Mouse (Mus musculus): Measurements from ENCODE around the gene Mrps2. TPM values are rescaled to one million over a fixed set of nuclear protein-coding genes. Genes with fewer than 3 reads are reported as not detected.

The Mrps2 gene
- 41.6 TPM for polyA plus RNA-seq (2014; fragmentation: Illumina TruSeq; extraction: RNeasy Lipid Tissue Mini Kit (QIAGEN cat#74804); ENCODE audit: low read depth, low replicate concordance)

GRCm38 (mm10) chr2:28467860-28468485, at the start of gene Mrps2:
Gene Mrps2 (plus strand): TSS chr2:28468066.

GRCm38 (mm10) chr2:28446515-28447314, 21.2 kb upstream of the Mrps2 start, which contains the start of gene Ppp1r26:
Gene Ppp1r26 (plus strand): TSS chr2:28446800.

DNA sequence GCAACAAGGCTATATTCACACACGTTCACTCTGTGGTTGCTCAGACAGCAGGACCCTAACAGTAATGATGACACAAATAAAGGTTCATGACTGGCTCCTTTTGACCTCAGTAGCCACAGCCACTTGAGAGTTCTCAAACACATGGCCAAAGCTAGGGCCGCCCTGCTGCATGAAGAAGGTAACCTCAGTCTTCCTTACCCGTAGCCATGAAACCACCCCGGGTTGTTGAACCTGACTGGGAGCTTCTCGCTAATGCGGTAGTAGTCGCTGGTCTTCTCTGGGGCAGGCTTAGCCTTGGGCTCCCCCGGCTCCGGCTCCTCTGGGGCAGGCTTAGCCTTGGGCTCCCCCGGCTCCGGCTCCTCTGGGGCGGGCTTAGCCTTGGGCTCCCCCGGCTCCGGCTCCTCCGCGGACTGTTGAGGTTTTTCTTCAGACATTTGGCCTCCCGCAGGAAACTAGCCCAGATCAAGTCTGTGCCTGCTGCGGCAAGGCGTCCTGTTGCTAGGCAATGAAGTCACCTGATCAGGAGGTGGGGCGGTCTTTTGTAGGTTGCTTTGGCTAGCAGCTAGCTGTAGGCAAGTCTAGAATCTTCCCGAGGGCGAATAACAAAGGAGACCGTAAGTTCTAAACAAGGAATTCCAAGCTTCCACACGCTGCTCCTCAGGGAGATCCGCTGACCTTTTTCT, 1.9 kb upstream of the Mrps2 start, which contains the start of gene 1700007K13Rik:
1700007K13Rik (minus strand) TSS at position 497 of the 683 bp plus-strand sequence.

DNA sequence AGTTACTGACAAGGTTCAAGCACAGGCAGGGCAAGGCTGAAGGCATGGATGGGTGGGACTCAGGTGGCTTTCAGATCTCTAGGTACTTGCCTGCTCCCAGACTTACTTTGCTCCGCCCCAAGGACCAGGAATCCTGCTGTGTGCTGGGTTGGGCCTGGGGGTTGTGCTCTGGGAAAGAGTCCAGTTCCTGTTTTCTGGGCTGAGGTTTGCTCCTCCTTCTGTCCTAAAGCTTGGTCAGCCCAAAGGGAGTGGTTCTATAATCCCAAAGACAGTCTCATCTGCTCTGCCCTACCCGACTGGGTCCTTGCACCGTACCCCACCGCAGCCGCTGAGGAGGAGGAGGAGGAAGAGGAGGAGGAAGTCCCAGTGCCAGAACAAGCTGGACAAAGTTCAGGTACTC, 28.8 kb downstream of the Mrps2 start, which contains the start of gene Gbgt1:
Gbgt1 (plus strand) TSS at position 221 of the 400 bp plus-strand sequence.

GRCm38 (mm10) chr2:28505795-28506194, 37.9 kb downstream of the Mrps2 start, which contains the start of gene Gm10134:
Gene Gm10134 (plus strand): TSS chr2:28506095.

GRCm38 (mm10) chr2:28512798-28513401, 45.0 kb downstream of the Mrps2 start, which contains the start of gene Ralgds:
Gene Ralgds (plus strand): TSS chr2:28513125.

Other genes with a start within 250 kb of the Mrps2 start
- 3.2 TPM for gene Ppp1r26, start 21.3 kb upstream of the Mrps2 start, polyA plus RNA-seq (2014; fragmentation: Illumina TruSeq; extraction: RNeasy Lipid Tissue Mini Kit (QIAGEN cat#74804); ENCODE audit: low read depth, low replicate concordance)
- not detected for gene 1700007K13Rik, start 1.7 kb upstream of the Mrps2 start, polyA plus RNA-seq (2014; fragmentation: Illumina TruSeq; extraction: RNeasy Lipid Tissue Mini Kit (QIAGEN cat#74804); ENCODE audit: low read depth, low replicate concordance)
- 0.89 TPM for gene Gbgt1, start 28.8 kb downstream of the Mrps2 start, polyA plus RNA-seq (2014; fragmentation: Illumina TruSeq; extraction: RNeasy Lipid Tissue Mini Kit (QIAGEN cat#74804); ENCODE audit: low read depth, low replicate concordance)
- gene Gm10134, start 38.0 kb downstream of the Mrps2 start, polyA plus RNA-seq (2014; fragmentation: Illumina TruSeq; extraction: RNeasy Lipid Tissue Mini Kit (QIAGEN cat#74804); ENCODE audit: low read depth, low replicate concordance) = not detected
- 10.6 TPM for gene Ralgds, start 45.1 kb downstream of the Mrps2 start, polyA plus RNA-seq (2014; fragmentation: Illumina TruSeq; extraction: RNeasy Lipid Tissue Mini Kit (QIAGEN cat#74804); ENCODE audit: low read depth, low replicate concordance)
- not detected for gene Cel, start 95.3 kb downstream of the Mrps2 start, polyA plus RNA-seq (2014; fragmentation: Illumina TruSeq; extraction: RNeasy Lipid Tissue Mini Kit (QIAGEN cat#74804); ENCODE audit: low read depth, low replicate concordance)
- gene Gtf3c5, start 115.7 kb downstream of the Mrps2 start, polyA plus RNA-seq (2014; fragmentation: Illumina TruSeq; extraction: RNeasy Lipid Tissue Mini Kit (QIAGEN cat#74804); ENCODE audit: low read depth, low replicate concordance) = 13.0 TPM
- not detected for gene Gfi1b, start 153.9 kb downstream of the Mrps2 start, polyA plus RNA-seq (2014; fragmentation: Illumina TruSeq; extraction: RNeasy Lipid Tissue Mini Kit (QIAGEN cat#74804); ENCODE audit: low read depth, low replicate concordance)
- gene Tsc1, start 173.2 kb downstream of the Mrps2 start, polyA plus RNA-seq (2014; fragmentation: Illumina TruSeq; extraction: RNeasy Lipid Tissue Mini Kit (QIAGEN cat#74804); ENCODE audit: low read depth, low replicate concordance) = 17.2 TPM
- gene Spaca9, start 231.7 kb downstream of the Mrps2 start, polyA plus RNA-seq (2014; fragmentation: Illumina TruSeq; extraction: RNeasy Lipid Tissue Mini Kit (QIAGEN cat#74804); ENCODE audit: low read depth, low replicate concordance) = not detected
- not detected for gene Ak8, start 232.1 kb downstream of the Mrps2 start, polyA plus RNA-seq (2014; fragmentation: Illumina TruSeq; extraction: RNeasy Lipid Tissue Mini Kit (QIAGEN cat#74804); ENCODE audit: low read depth, low replicate concordance)

Data from heart, adult 10 weeks (tissue).